Mouse (Mus musculus): ENCODE data around the gene Gstz1. TPM values are rescaled to one million over a fixed set of nuclear protein-coding genes. Genes with fewer than 3 reads are reported as not detected.

Gene Gstz1
- polyA plus RNA-seq (2012; rRNA removed) = 10.8 and 11.4 TPM in 2 replicates

- DNase-seq (ENCODE audit: low read depth in 1 of 2, low spot score in 2 of 2) = peak; percentile 74 to 92
- H3K27ac ChIP-seq (ENCODE audit: insufficient read depth, low read length) = peak within 1 kb of the TSS; percentile 84
- no peaks in the 10 kb centered on the region; the same call in 1 of the 2 replicates for H3K4me1 ChIP-seq (ENCODE audit: control insufficient read depth, insufficient read depth, insufficient read length)
- no peak for TF ChIP-seq CTCF (IDR thresholded peaks at IDR 0.05; ENCODE audit: extremely low read depth, insufficient read depth, insufficient read length, insufficient replicate concordance)
- TF ChIP-seq POLR2A (IDR thresholded peaks at IDR 0.05; ENCODE audit: low read depth, low read length) = no peak
- no peaks in the 10 kb centered on the region for H3K27me3 ChIP-seq (ENCODE audit: control insufficient read depth, insufficient read depth, low read length)
- WGBS = under 1% methylated on average over 27 of the region's 27 CpGs
- peak within 1 kb of the TSS; percentile 91 for H3K4me3 ChIP-seq (ENCODE audit: extremely low read depth, insufficient read depth, insufficient read length)
- H3K36me3 ChIP-seq (ENCODE audit: control insufficient read depth, insufficient read depth, low read length) = no peaks in the 10 kb centered on the region
These were observed at the start of gene Gstz1 for GRCm38 (mm10) chr12:87146966-87147365. Gene Gstz1 (plus strand): TSS chr12:87147165.

GRCm38 (mm10) chr12:87100331-87100730, 46.6 kb upstream of the Gstz1 start:
- Histone ChIP-seq H3K4me3 (ENCODE audit: extremely low read depth, insufficient read depth, insufficient read length) (no peak overlapping the region), H3K27me3 (ENCODE audit: control insufficient read depth, insufficient read depth, low read length) (peaks cover 5% of the 10 kb centered on the region), H3K4me1 (ENCODE audit: control insufficient read depth, insufficient read depth, insufficient read length) (no peaks in the 10 kb centered on the region; the same call in 1 of the 2 replicates), H3K27ac (ENCODE audit: insufficient read depth, low read length) (no peak overlapping the region), H3K36me3 (ENCODE audit: control insufficient read depth, insufficient read depth, low read length) (no peaks in the 10 kb centered on the region)
- no peak for TF ChIP-seq CTCF (IDR thresholded peaks at IDR 0.05; ENCODE audit: extremely low read depth, insufficient read depth, insufficient read length, insufficient replicate concordance)
- TF ChIP-seq POLR2A (IDR thresholded peaks at IDR 0.05; ENCODE audit: low read depth, low read length) = no peak
- 77% methylated on average over 4 of the region's 4 CpGs for WGBS
- DNase-seq (ENCODE audit: low read depth in 1 of 2, low spot score in 2 of 2) = no peak

GRCm38 (mm10) chr12:87102165-87102631, 44.8 kb upstream of the Gstz1 start, which contains the start of gene Ngb:
Gene Ngb (minus strand): TSS chr12:87102539.
- TF ChIP-seq POLR2A (IDR thresholded peaks at IDR 0.05; ENCODE audit: low read depth, low read length) (no peak), CTCF (IDR thresholded peaks at IDR 0.05; ENCODE audit: extremely low read depth, insufficient read depth, insufficient read length, insufficient replicate concordance) (no peak)
- Histone ChIP-seq H3K4me3 (ENCODE audit: extremely low read depth, insufficient read depth, insufficient read length) (no peak within 1 kb of the TSS), H3K36me3 (ENCODE audit: control insufficient read depth, insufficient read depth, low read length) (no peaks in the 10 kb centered on the region), H3K4me1 (ENCODE audit: control insufficient read depth, insufficient read depth, insufficient read length) (no peaks in the 10 kb centered on the region; the same call in 1 of the 2 replicates), H3K27me3 (ENCODE audit: control insufficient read depth, insufficient read depth, low read length) (peaks cover 5% of the 10 kb centered on the region), H3K27ac (ENCODE audit: insufficient read depth, low read length) (no peak within 1 kb of the TSS)
- WGBS = 14% methylated on average over 32 of the region's 32 CpGs
- no peak for DNase-seq (ENCODE audit: low read depth in 1 of 2, low spot score in 2 of 2)

GRCm38 (mm10) chr12:87103471-87103870, 43.5 kb upstream of the Gstz1 start:
- peaks cover 5% of the 10 kb centered on the region for H3K27me3 ChIP-seq (ENCODE audit: control insufficient read depth, insufficient read depth, low read length)
- no peaks in the 10 kb centered on the region for H3K36me3 ChIP-seq (ENCODE audit: control insufficient read depth, insufficient read depth, low read length)
- TF ChIP-seq POLR2A (IDR thresholded peaks at IDR 0.05; ENCODE audit: low read depth, low read length) (no peak), CTCF (IDR thresholded peaks at IDR 0.05; ENCODE audit: extremely low read depth, insufficient read depth, insufficient read length, insufficient replicate concordance) (no peak)
- WGBS = 86% methylated on average over 4 of the region's 4 CpGs
- H3K27ac ChIP-seq (ENCODE audit: insufficient read depth, low read length) = no peak overlapping the region
- DNase-seq (ENCODE audit: low read depth in 1 of 2, low spot score in 2 of 2) = no peak
- no peak overlapping the region for H3K4me3 ChIP-seq (ENCODE audit: extremely low read depth, insufficient read depth, insufficient read length)
- no peaks in the 10 kb centered on the region; the same call in 1 of the 2 replicates for H3K4me1 ChIP-seq (ENCODE audit: control insufficient read depth, insufficient read depth, insufficient read length)

GRCm38 (mm10) chr12:87104796-87105195, 42.2 kb upstream of the Gstz1 start:
- Histone ChIP-seq H3K4me1 (ENCODE audit: control insufficient read depth, insufficient read depth, insufficient read length) (no peaks in the 10 kb centered on the region; the same call in 1 of the 2 replicates), H3K27me3 (ENCODE audit: control insufficient read depth, insufficient read depth, low read length) (peaks cover 5% of the 10 kb centered on the region), H3K36me3 (ENCODE audit: control insufficient read depth, insufficient read depth, low read length) (no peaks in the 10 kb centered on the region), H3K27ac (ENCODE audit: insufficient read depth, low read length) (no peak overlapping the region), H3K4me3 (ENCODE audit: extremely low read depth, insufficient read depth, insufficient read length) (no peak overlapping the region)
- TF ChIP-seq POLR2A (IDR thresholded peaks at IDR 0.05; ENCODE audit: low read depth, low read length) = no peak
- TF ChIP-seq CTCF (IDR thresholded peaks at IDR 0.05; ENCODE audit: extremely low read depth, insufficient read depth, insufficient read length, insufficient replicate concordance) = no peak
- 16% methylated on average over 4 of the region's 4 CpGs for WGBS
- no peak for DNase-seq (ENCODE audit: low read depth in 1 of 2, low spot score in 2 of 2)

GRCm38 (mm10) chr12:87107357-87107977, 39.5 kb upstream of the Gstz1 start:
- 61% methylated on average over 3 of the region's 3 CpGs for WGBS
- Histone ChIP-seq H3K27me3 (ENCODE audit: control insufficient read depth, insufficient read depth, low read length) (no peaks in the 10 kb centered on the region; the same call in 1 of the 2 replicates), H3K36me3 (ENCODE audit: control insufficient read depth, insufficient read depth, low read length) (no peaks in the 10 kb centered on the region), H3K4me3 (ENCODE audit: extremely low read depth, insufficient read depth, insufficient read length) (no peak overlapping the region), H3K27ac (ENCODE audit: insufficient read depth, low read length) (no peak overlapping the region), H3K4me1 (ENCODE audit: control insufficient read depth, insufficient read depth, insufficient read length) (no peaks in the 10 kb centered on the region)
- TF ChIP-seq POLR2A (IDR thresholded peaks at IDR 0.05; ENCODE audit: low read depth, low read length) (no peak), CTCF (IDR thresholded peaks at IDR 0.05; ENCODE audit: extremely low read depth, insufficient read depth, insufficient read length, insufficient replicate concordance) (no peak)
- DNase-seq (ENCODE audit: low read depth in 1 of 2, low spot score in 2 of 2) = no peak
